Mouse (Mus musculus) kidney, postnatal 25 days (tissue): ENCODE measurements around the gene Hspa5.
"Not testable (repeated sequence)": the region's sequence is repeated elsewhere in the genome, so short reads cannot be mapped to it uniquely, and the experiment has no call there.

Source experiments
- DNase-seq, 2 experiments: peaks; one replicate each; pipeline ENCODE4 v3.0.0; 2021; ENCODE audit warnings: mixed read lengths in 2 of 2

Hspa5 gene

DNA sequence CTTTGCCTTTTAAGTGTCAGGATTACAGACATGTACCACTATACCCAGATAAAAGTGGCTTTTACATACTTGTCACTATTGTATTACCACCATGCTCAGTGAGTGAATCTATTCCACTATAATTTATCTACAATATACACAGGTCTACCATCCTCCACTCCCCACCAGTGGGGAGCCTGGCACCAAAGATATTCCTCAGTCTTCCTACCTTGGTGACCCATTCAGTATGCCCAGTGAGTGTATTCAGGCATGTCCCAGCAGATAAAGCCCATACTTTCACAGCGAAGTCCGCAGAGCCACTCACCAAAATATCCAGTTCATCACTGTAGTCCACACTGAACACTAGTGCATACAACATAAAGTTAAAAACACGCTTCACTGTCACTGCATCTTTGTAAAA, 39.0 kb downstream of the Hspa5 start:
- no peak for DNase-seq

DNA sequence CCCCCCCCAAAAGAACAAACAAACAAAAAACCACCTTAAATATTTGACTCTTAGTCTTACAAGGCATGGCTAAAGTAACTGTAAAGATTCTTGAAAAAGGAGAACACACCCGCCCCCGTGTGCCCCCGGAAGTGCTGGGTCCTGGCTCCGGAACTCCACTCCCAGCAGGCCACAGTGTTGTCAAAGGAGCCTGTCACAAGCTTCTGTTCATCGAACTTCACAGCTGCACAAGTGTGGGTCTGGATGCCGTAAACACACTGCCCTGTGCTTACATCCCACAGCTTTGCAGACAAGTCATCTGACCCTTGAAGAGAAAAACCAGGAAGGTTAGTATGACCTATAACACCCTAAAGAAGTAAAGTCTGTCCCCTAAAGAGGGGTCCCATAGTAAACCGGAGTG, 40.9 kb downstream of the Hspa5 start:
- no peak for DNase-seq

DNA sequence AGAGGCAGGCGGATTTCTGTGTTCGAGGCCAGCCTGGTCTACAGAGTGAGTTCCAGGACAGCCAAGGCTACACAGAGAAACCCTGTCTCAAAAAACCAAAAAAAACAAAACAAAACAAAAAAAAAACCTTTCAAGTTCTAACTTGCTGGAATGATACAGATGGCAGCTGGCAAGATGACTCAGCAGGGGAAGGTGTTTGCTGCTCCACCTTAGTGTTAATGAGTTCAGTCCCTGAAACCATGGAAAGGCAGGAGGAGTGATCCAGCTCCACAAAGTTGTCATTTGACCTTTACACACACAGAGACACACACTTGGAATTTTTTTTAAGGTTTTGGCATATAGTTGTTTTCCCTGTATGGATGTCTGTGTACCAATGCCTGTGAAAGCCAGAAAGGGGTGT, 44.1 kb downstream of the Hspa5 start:
- not testable (repeated sequence) for DNase-seq

DNA sequence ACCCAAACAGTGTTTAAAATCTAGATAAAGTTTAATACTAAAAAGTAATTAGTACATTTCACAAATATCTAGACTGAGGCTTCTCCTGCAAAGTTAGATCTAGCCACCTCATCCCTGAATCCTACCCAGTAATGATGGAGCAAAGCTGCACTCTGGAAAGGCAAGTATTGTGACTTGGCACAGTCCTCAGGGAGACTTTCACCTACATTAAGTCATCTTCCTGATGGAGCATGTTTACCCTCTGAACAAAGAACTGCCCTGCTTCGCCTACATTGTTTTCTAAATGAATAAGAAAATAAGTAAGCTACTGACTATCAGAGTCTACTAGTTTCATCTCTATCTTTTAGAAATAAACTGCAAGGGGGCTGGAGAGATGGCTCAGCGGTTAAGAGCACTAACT, 46.7 kb downstream of the Hspa5 start:
- no peak for DNase-seq

GRCm38 (mm10) chr2:34825827-34826459, 54.2 kb downstream of the Hspa5 start, which contains the start of gene Fbxw2:
Fbxw2 (minus strand) TSS chr2:34826311.
- peak; percentile 92 to 97 for DNase-seq

- no peak for DNase-seq
Observed at GRCm38 (mm10) chr2:34826460-34827231, 54.9 kb downstream of the Hspa5 start.
